Mouse (Mus musculus) limb, embryonic 12.5 days (tissue): ENCODE results near the gene Rdh9. TPM values are rescaled to one million over a fixed set of nuclear protein-coding genes. Genes with fewer than 3 reads are reported as not detected.

Source experiments
- ATAC-seq: fragments of 200-750 bp; cut with Nextera tagmentation; 2 replicates; pipeline ENCODE4 v1.8.0; 2017; ENCODE audit warnings: low read depth, moderate TSS enrichment; ENCODE audit not compliant: insufficient number of reproducible peaks, insufficient read depth, low FRiP score, low TSS enrichment
- H3K27ac ChIP-seq: fragments of 300-500 bp; sonication (generic); 2 replicates; pipeline ENCODE4 v1.5.1; 2016; ENCODE audit warnings: mild to moderate bottlenecking, moderate library complexity
- H3K27me3 ChIP-seq: fragments of 300-500 bp; sonication (generic); 2 replicates; pipeline ENCODE4 v1.6.1; 2016; ENCODE audit warnings: mild to moderate bottlenecking, moderate library complexity
- H3K36me3 ChIP-seq: fragments of 300-500 bp; sonication (generic); 2 replicates; pipeline ENCODE4 v1.6.1; 2016; ENCODE audit warnings: mild to moderate bottlenecking, moderate library complexity
- H3K4me1 ChIP-seq: fragments of 300-500 bp; sonication (generic); replicated peaks from 2 replicates; pipeline ENCODE4 v1.6.1; 2016
- H3K4me2 ChIP-seq: fragments of 300-500 bp; sonication (generic); 2 replicates; pipeline ENCODE4 v1.6.1; 2016; ENCODE audit warnings: mild to moderate bottlenecking, moderate library complexity
- H3K4me3 ChIP-seq: fragments of 300-500 bp; sonication (generic); replicated peaks from 2 replicates; pipeline ENCODE4 v1.5.1; 2016; ENCODE audit warnings: mild to moderate bottlenecking
- H3K9ac ChIP-seq: fragments of 300-500 bp; sonication (generic); replicated peaks from 2 replicates; pipeline ENCODE4 v1.6.1; 2016; ENCODE audit warnings: mild to moderate bottlenecking, moderate library complexity
- H3K9me3 ChIP-seq: fragments of 300-500 bp; sonication (generic); 2 replicates; pipeline ENCODE4 v1.6.1; 2016; ENCODE audit warnings: mild to moderate bottlenecking, moderate library complexity
- WGBS: fragments of 180-500 bp; shearing (Covaris S2); methylation state at CpG from one replicate; pipeline ENCODE4 v1.1.7; 2016; 5-methylcytosine and 5-hydroxymethylcytosine counted together
- polyA plus RNA-seq: library from polyadenylated mRNA; unstranded; fragments of >200 nt; fragmentation: Nextera tagmentation; extraction: Ambion mirVana; gene quantifications from 2 replicates; pipeline ENCODE4 v1.2.1, GENCODE M21; 2016

Rdh9 gene
- 0.15 TPM in 1 of 2 replicates, not detected in the other for polyA plus RNA-seq

GRCm38 (mm10) chr10:127776011-127776410 is at the start of gene Rdh9:
TSS of gene Rdh9 (plus strand) at chr10:127776386.
- 87% methylated on average over 2 of the region's 2 CpGs for WGBS
- H3K27me3 ChIP-seq, result no peaks in the 10 kb centered on the region; the same call in 1 of the 2 replicates
- no peak within 1 kb of the TSS for H3K27ac ChIP-seq
- H3K4me1 ChIP-seq, result no peaks in the 10 kb centered on the region
- ATAC-seq, result no peak
- H3K36me3 ChIP-seq, result no peaks in the 10 kb centered on the region
- no peak within 1 kb of the TSS for H3K4me3 ChIP-seq
- no peaks in the 10 kb centered on the region for H3K9me3 ChIP-seq
- H3K4me2 ChIP-seq, result no peak within 1 kb of the TSS
- no peak within 1 kb of the TSS for H3K9ac ChIP-seq

- no peak for ATAC-seq
- Histone ChIP-seq H3K4me2 (no peak overlapping the region), H3K4me1 (peaks cover 14% of the 10 kb centered on the region), H3K4me3 (no peak overlapping the region), H3K27me3 (peaks cover 35% of the 10 kb centered on the region), H3K27ac (no peak overlapping the region), H3K9ac (no peak overlapping the region), H3K9me3 (no peaks in the 10 kb centered on the region), H3K36me3 (no peaks in the 10 kb centered on the region)
- 77% methylated on average over 8 of the region's 8 CpGs for WGBS
Measured at GRCm38 (mm10) chr10:127728437-127728836, 47.7 kb upstream of the Rdh9 start.

GRCm38 (mm10) chr10:127730285-127730932 is 45.8 kb upstream of the Rdh9 start:
- no peak overlapping the region for H3K27ac ChIP-seq
- no peaks in the 10 kb centered on the region for H3K9me3 ChIP-seq
- H3K4me2 ChIP-seq, result no peak overlapping the region
- peaks cover 22% of the 10 kb centered on the region for H3K27me3 ChIP-seq
- no peak for ATAC-seq
- 67% methylated on average over 11 of the region's 11 CpGs for WGBS
- no peak overlapping the region for H3K4me3 ChIP-seq
- H3K9ac ChIP-seq, result no peak overlapping the region
- peaks cover 6% of the 10 kb centered on the region; the same call in 1 of the 2 replicates for H3K4me1 ChIP-seq
- no peaks in the 10 kb centered on the region for H3K36me3 ChIP-seq

GRCm38 (mm10) chr10:127730933-127731310 is 45.3 kb upstream of the Rdh9 start:
- H3K4me3 ChIP-seq, result no peak overlapping the region
- no peaks in the 10 kb centered on the region for H3K9me3 ChIP-seq
- peaks cover 16% of the 10 kb centered on the region for H3K27me3 ChIP-seq
- WGBS, result 44% methylated on average over 9 of the region's 9 CpGs
- H3K4me2 ChIP-seq, result no peak overlapping the region
- ATAC-seq, result no peak
- H3K36me3 ChIP-seq, result no peaks in the 10 kb centered on the region
- no peak overlapping the region for H3K9ac ChIP-seq
- no peak overlapping the region for H3K27ac ChIP-seq
- H3K4me1 ChIP-seq, result peaks cover 6% of the 10 kb centered on the region; the same call in 1 of the 2 replicates

GRCm38 (mm10) chr10:127731397-127731796 is 44.8 kb upstream of the Rdh9 start:
- no peak overlapping the region for H3K9ac ChIP-seq
- H3K4me3 ChIP-seq, result no peak overlapping the region
- peaks cover 15% of the 10 kb centered on the region for H3K27me3 ChIP-seq
- H3K27ac ChIP-seq, result no peak overlapping the region
- peaks cover 6% of the 10 kb centered on the region; the same call in 1 of the 2 replicates for H3K4me1 ChIP-seq
- WGBS, result 24% methylated on average over 5 of the region's 5 CpGs
- no peaks in the 10 kb centered on the region for H3K9me3 ChIP-seq
- H3K4me2 ChIP-seq, result no peak overlapping the region
- no peak for ATAC-seq
- no peaks in the 10 kb centered on the region for H3K36me3 ChIP-seq

GRCm38 (mm10) chr10:127734434-127734833 is 41.8 kb upstream of the Rdh9 start:
- no peaks in the 10 kb centered on the region for H3K36me3 ChIP-seq
- no peaks in the 10 kb centered on the region; the same call in 1 of the 2 replicates for H3K27me3 ChIP-seq
- peaks cover 3% of the 10 kb centered on the region; the same call in 1 of the 2 replicates for H3K9me3 ChIP-seq
- WGBS, result 51% methylated on average over 5 of the region's 5 CpGs
- H3K4me3 ChIP-seq, result no peak overlapping the region
- no peak for ATAC-seq
- H3K9ac ChIP-seq, result no peak overlapping the region
- no peak overlapping the region for H3K4me2 ChIP-seq
- peaks cover 8% of the 10 kb centered on the region; the same call in 1 of the 2 replicates for H3K4me1 ChIP-seq
- no peak overlapping the region for H3K27ac ChIP-seq

- H3K27me3 ChIP-seq, result no peaks in the 10 kb centered on the region; the same call in 1 of the 2 replicates
- H3K9me3 ChIP-seq, result peaks cover 3% of the 10 kb centered on the region; the same call in 1 of the 2 replicates
- H3K4me3 ChIP-seq, result no peak overlapping the region
- no peak overlapping the region for H3K27ac ChIP-seq
- H3K4me2 ChIP-seq, result no peak overlapping the region
- H3K9ac ChIP-seq, result no peak overlapping the region
- peaks cover 1% of the 10 kb centered on the region; the same call in 1 of the 2 replicates for H3K36me3 ChIP-seq
- H3K4me1 ChIP-seq, result peaks cover 14% of the 10 kb centered on the region
- ATAC-seq, result no peak
- WGBS, result 77% methylated on average over 2 of the region's 2 CpGs
Measured at GRCm38 (mm10) chr10:127736266-127736665, 39.9 kb upstream of the Rdh9 start.

- Histone ChIP-seq H3K27me3 (no peaks in the 10 kb centered on the region; the same call in 1 of the 2 replicates), H3K4me1 (peaks cover 13% of the 10 kb centered on the region), H3K9ac (no peak overlapping the region), H3K27ac (no peak overlapping the region), H3K9me3 (peaks cover 3% of the 10 kb centered on the region; the same call in 1 of the 2 replicates), H3K4me2 (no peak overlapping the region), H3K36me3 (peaks cover 8% of the 10 kb centered on the region), H3K4me3 (no peak overlapping the region)
- ATAC-seq, result no peak
- WGBS, result 73% methylated on average over 4 of the region's 4 CpGs
Measured at GRCm38 (mm10) chr10:127736916-127737315, 39.3 kb upstream of the Rdh9 start.

- 30% methylated on average over 2 of the region's 2 CpGs for WGBS
- H3K27me3 ChIP-seq, result no peaks in the 10 kb centered on the region; the same call in 1 of the 2 replicates
Measured at GRCm38 (mm10) chr10:127737552-127737951, 38.6 kb upstream of the Rdh9 start.

GRCm38 (mm10) chr10:127738151-127738882 is 37.9 kb upstream of the Rdh9 start:
- Histone ChIP-seq H3K9ac (no peak overlapping the region), H3K27ac (peak overlapping the region; percentile 17; the same call in 1 of the 2 replicates), H3K4me2 (peak overlapping the region; percentile 54), H3K9me3 (peaks cover 3% of the 10 kb centered on the region; the same call in 1 of the 2 replicates), H3K27me3 (no peaks in the 10 kb centered on the region; the same call in 1 of the 2 replicates), H3K4me1 (peaks cover 13% of the 10 kb centered on the region), H3K4me3 (peak overlapping the region; percentile 99; the same call in 1 of the 2 replicates), H3K36me3 (peaks cover 22% of the 10 kb centered on the region)
- ATAC-seq, result no peak
- WGBS, result 48% methylated on average over 13 of the region's 13 CpGs

More at GRCm38 (mm10) chr10:127737552-127737951, 38.6 kb upstream of the Rdh9 start:
- ATAC-seq, result no peak
- Histone ChIP-seq H3K36me3 (peaks cover 14% of the 10 kb centered on the region), H3K9ac (no peak overlapping the region), H3K9me3 (peaks cover 3% of the 10 kb centered on the region; the same call in 1 of the 2 replicates), H3K4me3 (no peak overlapping the region), H3K4me2 (no peak overlapping the region), H3K27ac (no peak overlapping the region), H3K4me1 (peaks cover 13% of the 10 kb centered on the region)

GRCm38 (mm10) chr10:127739083-127739660 is 37.0 kb upstream of the Rdh9 start, which contains the start of gene Zbtb39:
TSS of gene Zbtb39 (plus strand) at chr10:127739538.
- 4% methylated on average over 22 of the region's 61 CpGs for WGBS
- peak within 1 kb of the TSS; percentile 99 for H3K9ac ChIP-seq
- ATAC-seq, result peak; percentile 80
- H3K9me3 ChIP-seq, result peaks cover 3% of the 10 kb centered on the region; the same call in 1 of the 2 replicates
- peak within 1 kb of the TSS; percentile 91 for H3K27ac ChIP-seq
- H3K4me2 ChIP-seq, result peak within 1 kb of the TSS; percentile 82
- H3K27me3 ChIP-seq, result no peaks in the 10 kb centered on the region
- peaks cover 13% of the 10 kb centered on the region for H3K4me1 ChIP-seq
- peaks cover 30% of the 10 kb centered on the region for H3K36me3 ChIP-seq
- H3K4me3 ChIP-seq, result peak within 1 kb of the TSS; percentile 99
